Mouse (Mus musculus) heart, embryonic 12.5 days (tissue): ENCODE measurements around the gene Rarres2. TPM values are rescaled to one million over a fixed set of nuclear protein-coding genes. Genes with fewer than 3 reads are reported as not detected.

Experiments
- ATAC-seq: fragments of 200-750 bp; cut with Nextera tagmentation; 2 replicates; pipeline ENCODE4 v1.8.0; 2017; ENCODE audit warnings: moderate TSS enrichment, moderate library complexity; ENCODE audit not compliant: insufficient number of reproducible peaks, low FRiP score
- H3K27ac ChIP-seq: fragments of 300-500 bp; sonication (generic); 2 replicates; pipeline ENCODE4 v1.5.1; 2016; ENCODE audit warnings: mild to moderate bottlenecking, moderate library complexity; ENCODE audit not compliant: poor library complexity, severe bottlenecking
- H3K27me3 ChIP-seq: fragments of 300-500 bp; sonication (generic); replicated peaks from 2 replicates; pipeline ENCODE4 v1.6.1; 2016; ENCODE audit warnings: mild to moderate bottlenecking, moderate library complexity
- H3K36me3 ChIP-seq: fragments of 300-500 bp; sonication (generic); 2 replicates; pipeline ENCODE4 v1.6.1; 2016; ENCODE audit warnings: mild to moderate bottlenecking, moderate library complexity
- H3K4me1 ChIP-seq: fragments of 300-500 bp; sonication (generic); replicated peaks from 2 replicates; pipeline ENCODE4 v1.6.1; 2016; ENCODE audit warnings: mild to moderate bottlenecking
- H3K4me2 ChIP-seq: fragments of 300-500 bp; sonication (generic); 2 replicates; pipeline ENCODE4 v1.6.1; 2016; ENCODE audit warnings: mild to moderate bottlenecking, moderate library complexity
- H3K4me3 ChIP-seq: fragments of 300-500 bp; sonication (generic); 2 replicates; pipeline ENCODE4 v1.5.1; 2016; ENCODE audit warnings: mild to moderate bottlenecking
- H3K9ac ChIP-seq: fragments of 300-500 bp; sonication (generic); 2 replicates; pipeline ENCODE4 v1.6.1; 2016; ENCODE audit warnings: mild to moderate bottlenecking, moderate library complexity
- H3K9me3 ChIP-seq: fragments of 300-500 bp; sonication (generic); replicated peaks from 2 replicates; pipeline ENCODE4 v1.6.1; 2016; ENCODE audit warnings: mild to moderate bottlenecking, moderate library complexity
- WGBS: fragments of 180-500 bp; shearing (Covaris S2); methylation state at CpG from one replicate; pipeline ENCODE4 v1.1.7; 2016; 5-methylcytosine and 5-hydroxymethylcytosine counted together
- polyA plus RNA-seq: library from polyadenylated mRNA; unstranded; fragments of >200 nt; fragmentation: Nextera tagmentation; extraction: Ambion mirVana; gene quantifications from 2 replicates; pipeline ENCODE4 v1.2.1, GENCODE M21; 2016

Gene Rarres2
- polyA plus RNA-seq, 1 experiment from 2014 or later = 26.4 TPM

- Histone ChIP-seq H3K9ac (peak within 1 kb of the TSS; percentile 70), H3K4me3 (peak within 1 kb of the TSS; percentile 60)
- peak; percentile 91 for ATAC-seq
These were observed 18.1 kb downstream of the Rarres2 start, which contains the start of gene Lrrc61 for GRCm38 (mm10) chr6:48554280-48555103. Lrrc61 (plus strand) TSS chr6:48554796.

GRCm38 (mm10) chr6:48553819-48554218 lies 18.8 kb downstream of the Rarres2 start:
- peaks cover 13% of the 10 kb centered on the region for H3K4me1 ChIP-seq
- H3K4me2 ChIP-seq = peak overlapping the region; percentile 73
- ATAC-seq = peak; percentile 3; the same call in 1 of the 2 replicates
- 79% methylated on average over 4 of the region's 4 CpGs for WGBS
- no peaks in the 10 kb centered on the region for H3K27me3 ChIP-seq
- H3K36me3 ChIP-seq = peaks cover 12% of the 10 kb centered on the region
- no peaks in the 10 kb centered on the region for H3K9me3 ChIP-seq
- peak overlapping the region; percentile 60 for H3K4me3 ChIP-seq
- H3K27ac ChIP-seq = peak overlapping the region; percentile 97
- peak overlapping the region; percentile 70; the same call in 1 of the 2 replicates for H3K9ac ChIP-seq

More at GRCm38 (mm10) chr6:48554280-48555103, 18.1 kb downstream of the Rarres2 start, which contains the start of gene Lrrc61:
- Histone ChIP-seq H3K36me3 (peaks cover 18% of the 10 kb centered on the region), H3K4me1 (peaks cover 13% of the 10 kb centered on the region), H3K4me2 (peak within 1 kb of the TSS; percentile 73), H3K27me3 (no peaks in the 10 kb centered on the region), H3K27ac (peak within 1 kb of the TSS; percentile 97), H3K9me3 (no peaks in the 10 kb centered on the region)
- WGBS = under 1% methylated on average over 39 of the region's 39 CpGs

GRCm38 (mm10) chr6:48552918-48553317 lies 19.7 kb downstream of the Rarres2 start:
- ATAC-seq = no peak
- no peaks in the 10 kb centered on the region for H3K9me3 ChIP-seq
- peaks cover 13% of the 10 kb centered on the region for H3K4me1 ChIP-seq
- H3K27ac ChIP-seq = no peak overlapping the region
- WGBS = 43% methylated on average over 4 of the region's 4 CpGs
- H3K4me2 ChIP-seq = no peak overlapping the region
- no peak overlapping the region for H3K4me3 ChIP-seq
- no peak overlapping the region for H3K9ac ChIP-seq
- H3K36me3 ChIP-seq = peaks cover 7% of the 10 kb centered on the region
- H3K27me3 ChIP-seq = no peaks in the 10 kb centered on the region

GRCm38 (mm10) chr6:48548314-48548713 lies 24.3 kb downstream of the Rarres2 start:
- H3K4me2 ChIP-seq = no peak overlapping the region
- no peak for ATAC-seq
- H3K4me1 ChIP-seq = no peaks in the 10 kb centered on the region
- H3K27me3 ChIP-seq = no peaks in the 10 kb centered on the region
- no peaks in the 10 kb centered on the region for H3K36me3 ChIP-seq
- no peak overlapping the region for H3K27ac ChIP-seq
- no peak overlapping the region for H3K4me3 ChIP-seq
- WGBS = 82% methylated on average over 6 of the region's 6 CpGs
- no peaks in the 10 kb centered on the region for H3K9me3 ChIP-seq
- H3K9ac ChIP-seq = no peak overlapping the region

GRCm38 (mm10) chr6:48546858-48547257 lies 25.7 kb downstream of the Rarres2 start:
- WGBS = 61% methylated on average over 4 of the region's 4 CpGs
- Histone ChIP-seq H3K36me3 (no peaks in the 10 kb centered on the region), H3K9me3 (no peaks in the 10 kb centered on the region), H3K4me3 (no peak overlapping the region), H3K27ac (no peak overlapping the region), H3K4me1 (peaks cover 8% of the 10 kb centered on the region), H3K27me3 (no peaks in the 10 kb centered on the region), H3K9ac (no peak overlapping the region), H3K4me2 (no peak overlapping the region)
- no peak for ATAC-seq

DNA sequence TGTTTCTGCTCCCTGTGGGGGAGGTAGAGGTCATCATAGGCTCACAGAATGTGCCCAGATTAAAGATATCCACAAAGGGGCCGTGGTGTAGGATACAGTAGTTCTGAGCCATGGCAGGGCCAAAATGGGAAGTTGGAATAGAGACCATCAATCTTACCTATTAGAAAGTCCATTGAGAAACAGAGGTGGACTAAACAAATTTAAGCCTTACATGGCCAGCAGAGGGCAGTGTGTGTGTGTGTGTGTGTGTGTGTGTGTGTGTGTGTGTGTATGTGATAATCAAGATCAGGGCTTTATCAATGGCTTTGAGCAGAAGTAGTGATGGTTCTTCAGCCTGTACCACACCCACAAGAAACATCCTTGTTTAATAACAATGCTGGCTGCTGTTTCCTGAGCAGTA lies 26.3 kb downstream of the Rarres2 start:
- no peak overlapping the region for H3K4me2 ChIP-seq
- no peak overlapping the region for H3K27ac ChIP-seq
- no peaks in the 10 kb centered on the region for H3K9me3 ChIP-seq
- H3K9ac ChIP-seq = no peak overlapping the region
- no peak for ATAC-seq
- no peak overlapping the region for H3K4me3 ChIP-seq
- H3K27me3 ChIP-seq = no peaks in the 10 kb centered on the region
- peaks cover 10% of the 10 kb centered on the region for H3K4me1 ChIP-seq
- WGBS = 33% methylated on average over 1 of the region's 1 CpGs
- H3K36me3 ChIP-seq = no peaks in the 10 kb centered on the region

GRCm38 (mm10) chr6:48545251-48545650 lies 27.3 kb downstream of the Rarres2 start:
- Histone ChIP-seq H3K9me3 (no peaks in the 10 kb centered on the region), H3K9ac (no peak overlapping the region), H3K36me3 (peaks cover 3% of the 10 kb centered on the region; the same call in 1 of the 2 replicates), H3K27ac (no peak overlapping the region), H3K27me3 (no peaks in the 10 kb centered on the region), H3K4me3 (no peak overlapping the region), H3K4me2 (no peak overlapping the region), H3K4me1 (peaks cover 10% of the 10 kb centered on the region)
- ATAC-seq = no peak
- WGBS = 57% methylated on average over 5 of the region's 5 CpGs

DNA sequence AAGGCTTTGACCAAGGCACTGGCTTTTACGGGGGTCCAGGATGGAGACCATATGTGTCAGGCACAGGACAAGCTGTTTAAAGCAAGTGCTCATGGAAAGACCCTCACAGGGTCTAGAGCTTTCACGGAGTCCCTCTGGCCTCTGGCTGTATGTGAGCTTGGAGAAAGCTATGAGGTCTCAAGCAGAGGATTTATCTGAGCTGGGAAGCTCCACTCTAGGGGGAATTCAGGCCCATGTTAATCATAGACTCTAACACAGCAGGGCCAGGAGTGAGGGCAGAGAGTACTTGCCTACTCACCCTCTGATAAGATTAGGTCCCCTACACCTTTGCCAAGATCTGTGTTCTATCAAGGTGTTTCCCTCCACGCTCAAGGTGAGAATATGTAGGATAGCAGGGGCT lies 30.0 kb downstream of the Rarres2 start:
- Histone ChIP-seq H3K27ac (no peak overlapping the region), H3K4me3 (no peak overlapping the region), H3K9me3 (no peaks in the 10 kb centered on the region), H3K4me2 (no peak overlapping the region), H3K9ac (no peak overlapping the region), H3K27me3 (no peaks in the 10 kb centered on the region), H3K4me1 (peaks cover 15% of the 10 kb centered on the region), H3K36me3 (peaks cover 3% of the 10 kb centered on the region; the same call in 1 of the 2 replicates)
- no peak for ATAC-seq
- 76% methylated on average over 3 of the region's 3 CpGs for WGBS

- 34% methylated on average over 7 of the region's 7 CpGs for WGBS
- peak overlapping the region; percentile 35; the same call in 1 of the 2 replicates for H3K9ac ChIP-seq
- no peak overlapping the region for H3K27ac ChIP-seq
These were observed 30.8 kb downstream of the Rarres2 start for GRCm38 (mm10) chr6:48541560-48542450.

GRCm38 (mm10) chr6:48540721-48541120 lies 31.9 kb downstream of the Rarres2 start:
- Histone ChIP-seq H3K4me2 (no peak overlapping the region), H3K9me3 (no peaks in the 10 kb centered on the region), H3K4me1 (peaks cover 26% of the 10 kb centered on the region), H3K27ac (no peak overlapping the region), H3K36me3 (peaks cover 3% of the 10 kb centered on the region; the same call in 1 of the 2 replicates), H3K27me3 (no peaks in the 10 kb centered on the region), H3K9ac (no peak overlapping the region), H3K4me3 (no peak overlapping the region)
- WGBS = 34% methylated on average over 3 of the region's 3 CpGs
- no peak for ATAC-seq

More at GRCm38 (mm10) chr6:48541560-48542450, 30.8 kb downstream of the Rarres2 start:
- no peaks in the 10 kb centered on the region for H3K9me3 ChIP-seq
- no peak overlapping the region for H3K4me2 ChIP-seq
- peaks cover 23% of the 10 kb centered on the region for H3K4me1 ChIP-seq
- no peak for ATAC-seq
- H3K27me3 ChIP-seq = no peaks in the 10 kb centered on the region
- H3K36me3 ChIP-seq = peaks cover 3% of the 10 kb centered on the region; the same call in 1 of the 2 replicates
- no peak overlapping the region for H3K4me3 ChIP-seq

GRCm38 (mm10) chr6:48539860-48540259 lies 32.7 kb downstream of the Rarres2 start:
- peaks cover 26% of the 10 kb centered on the region for H3K4me1 ChIP-seq
- peak; percentile 29; the same call in 1 of the 2 replicates for ATAC-seq
- H3K36me3 ChIP-seq = peaks cover 3% of the 10 kb centered on the region; the same call in 1 of the 2 replicates
- no peaks in the 10 kb centered on the region for H3K27me3 ChIP-seq
- no peaks in the 10 kb centered on the region for H3K9me3 ChIP-seq
- H3K9ac ChIP-seq = no peak overlapping the region
- no peak overlapping the region for H3K27ac ChIP-seq
- no peak overlapping the region for H3K4me2 ChIP-seq
- 72% methylated on average over 5 of the region's 5 CpGs for WGBS
- no peak overlapping the region for H3K4me3 ChIP-seq
